Mouse (Mus musculus): ENCODE results near the gene Bcl7c. TPM values are rescaled to one million over a fixed set of nuclear protein-coding genes. Genes with fewer than 3 reads are reported as not detected.

Gene Bcl7c
- total and polyA plus RNA-seq, 3 experiments, result 13.5 to 34.5 (median 34.1) TPM

DNA sequence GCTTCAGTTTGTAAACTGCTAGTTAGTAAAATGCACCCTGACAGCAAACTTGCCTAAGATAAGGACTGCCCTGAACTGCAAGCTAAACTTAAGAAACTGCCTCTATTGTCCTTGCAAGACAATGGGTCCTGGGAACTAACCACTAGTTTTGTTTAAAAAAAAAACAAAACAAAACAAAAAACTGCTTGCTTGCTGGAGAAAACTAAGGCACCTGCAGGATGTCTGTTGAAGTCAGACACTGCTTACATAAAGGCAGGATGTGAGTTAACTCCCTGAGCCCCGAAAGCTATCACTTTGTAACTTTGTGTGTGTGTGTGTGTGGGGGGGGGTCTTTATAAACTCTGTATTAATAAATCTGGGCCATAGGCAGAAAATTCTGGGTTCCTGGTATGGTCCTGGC, 91.9 kb downstream of the Bcl7c start:
- DNase-seq, result no peak
- no peaks in the 10 kb centered on the region for H3K27me3 ChIP-seq (ENCODE audit: control insufficient read depth, insufficient read depth, low read length)
- 53% methylated on average over 1 of the region's 1 CpGs for WGBS

DNA sequence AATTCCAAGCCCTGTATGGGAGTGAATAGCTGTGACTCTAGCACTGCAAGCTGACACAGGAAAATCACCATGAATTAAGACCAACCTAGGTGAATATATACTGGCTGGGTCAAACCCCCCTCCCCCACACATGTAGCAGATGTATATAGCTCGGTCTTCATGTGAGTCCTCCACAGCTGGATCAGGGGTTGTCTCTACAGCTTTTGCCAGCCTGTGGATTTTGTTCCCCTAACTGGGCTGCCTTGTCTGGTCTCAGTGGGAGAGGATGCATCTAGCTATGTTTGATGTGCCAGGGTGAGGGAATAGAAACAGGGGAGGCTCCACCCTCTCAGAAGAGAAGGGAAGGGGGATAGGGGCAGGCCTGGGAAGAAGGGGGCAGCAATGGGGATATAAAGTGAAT, 92.4 kb downstream of the Bcl7c start:
- H3K27ac ChIP-seq, result no peak overlapping the region
- H3K4me3 ChIP-seq, result no peak overlapping the region
- intact Hi-C loops (cut with DNase I), result loop anchor here (5.0 kb wide), 1 partner anchor 261 kb away; the partner anchor contains the start of genes Zfp646 and Zfp668
- no peaks in the 10 kb centered on the region for H3K79me2 ChIP-seq (replicated peaks; ENCODE audit: control insufficient read depth, insufficient read depth, low read length)
- 36% methylated on average over 1 of the region's 1 CpGs for WGBS
- no peak for DNase-seq
- H3K36me3 ChIP-seq (ENCODE audit: control insufficient read depth, insufficient read depth, low read length), result no peaks in the 10 kb centered on the region
- no peaks in the 10 kb centered on the region for H3K27me3 ChIP-seq (ENCODE audit: control insufficient read depth, insufficient read depth, low read length)
- no peak overlapping the region for H3K9ac ChIP-seq (ENCODE audit: low read depth, low read length)
- H3K4me1 ChIP-seq (ENCODE audit: control insufficient read depth, insufficient read depth, low read length), result peaks cover 5% of the 10 kb centered on the region
- TF ChIP-seq CTCF (IDR thresholded peaks at IDR 0.05) (no peak), POLR2A (IDR thresholded peaks at IDR 0.05; ENCODE audit: insufficient read depth, low read depth, low read length) (no peak), EP300 (IDR thresholded peaks at IDR 0.05; ENCODE audit: insufficient read depth, low read depth, low read length) (no peak)

More for the DNA sequence above, 91.9 kb downstream of the Bcl7c start:
- H3K36me3 ChIP-seq (ENCODE audit: control insufficient read depth, insufficient read depth, low read length), result no peaks in the 10 kb centered on the region
- H3K79me2 ChIP-seq (replicated peaks; ENCODE audit: control insufficient read depth, insufficient read depth, low read length), result no peaks in the 10 kb centered on the region
- peaks cover 5% of the 10 kb centered on the region for H3K4me1 ChIP-seq (ENCODE audit: control insufficient read depth, insufficient read depth, low read length)
- intact Hi-C loops (cut with DNase I), result loop anchor here (5.0 kb wide), 1 partner anchor 260 kb away; the partner anchor contains the start of genes Zfp646 and Zfp668
- H3K4me3 ChIP-seq, result no peak overlapping the region
- no peak for TF ChIP-seq CTCF (IDR thresholded peaks at IDR 0.05)
- no peak for TF ChIP-seq POLR2A (IDR thresholded peaks at IDR 0.05; ENCODE audit: insufficient read depth, low read depth, low read length)
- no peak for TF ChIP-seq EP300 (IDR thresholded peaks at IDR 0.05; ENCODE audit: insufficient read depth, low read depth, low read length)
- no peak overlapping the region for H3K27ac ChIP-seq
- H3K9ac ChIP-seq (ENCODE audit: low read depth, low read length), result no peak overlapping the region

DNA sequence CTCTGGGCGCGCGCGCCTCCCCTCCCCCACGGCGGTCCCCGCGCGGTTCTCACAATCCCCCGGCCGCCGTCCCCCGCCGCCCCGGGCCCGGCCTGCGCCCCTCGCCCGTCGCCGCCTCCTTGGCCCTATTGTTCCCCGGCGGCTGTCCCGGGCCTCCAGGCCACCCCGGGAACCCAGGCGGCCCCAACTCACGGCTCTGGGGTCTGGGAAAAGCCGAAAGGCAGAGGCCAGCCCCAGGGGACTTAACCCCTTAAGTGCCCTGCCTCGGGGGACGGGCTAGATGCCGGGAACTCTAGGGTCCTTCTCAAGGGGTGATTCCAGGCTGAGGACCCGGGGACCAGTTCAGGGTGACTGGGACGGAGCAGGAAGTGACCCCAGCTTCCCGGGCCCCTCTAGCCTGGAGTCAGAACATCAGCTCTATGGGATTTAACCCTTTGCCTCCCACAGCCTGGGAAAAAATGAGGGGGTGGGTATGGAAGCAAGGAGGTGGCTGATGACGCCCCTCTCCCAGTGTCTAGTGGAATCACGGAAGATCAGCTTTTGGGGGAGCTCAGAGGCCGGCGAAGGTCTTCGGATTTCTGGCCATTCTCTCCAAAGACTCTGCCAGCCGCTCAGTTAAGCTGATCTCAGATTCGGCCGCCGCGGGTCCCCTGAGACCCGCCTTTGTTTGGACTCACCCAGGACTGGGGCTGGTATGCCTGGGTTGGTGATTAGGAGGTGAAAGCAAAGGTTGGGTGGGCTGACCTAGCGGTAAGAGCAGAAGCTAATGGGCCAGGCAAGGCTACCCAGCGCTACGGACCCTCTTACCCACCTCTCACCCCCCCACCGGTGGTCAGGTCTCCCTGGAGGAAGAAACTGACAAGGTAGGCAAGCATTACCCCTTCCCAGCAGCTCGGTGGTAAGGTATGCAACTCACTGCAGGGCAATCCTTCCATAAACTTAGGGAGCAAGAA, 93.6 kb downstream of the Bcl7c start, which contains the start of gene Zfp629:
Gene Zfp629, minus strand, starts transcription at position 907 of the 953 bp plus-strand sequence.
- intact Hi-C loops (cut with DNase I), result loop anchor here (5.0 kb wide), 2 partner anchors 262 to 268 kb away; partner anchors contain the start of genes Zfp646, Zfp668 and Zfp768
- H3K9ac ChIP-seq (ENCODE audit: low read depth, low read length), result peak within 1 kb of the TSS; percentile 90

DNA sequence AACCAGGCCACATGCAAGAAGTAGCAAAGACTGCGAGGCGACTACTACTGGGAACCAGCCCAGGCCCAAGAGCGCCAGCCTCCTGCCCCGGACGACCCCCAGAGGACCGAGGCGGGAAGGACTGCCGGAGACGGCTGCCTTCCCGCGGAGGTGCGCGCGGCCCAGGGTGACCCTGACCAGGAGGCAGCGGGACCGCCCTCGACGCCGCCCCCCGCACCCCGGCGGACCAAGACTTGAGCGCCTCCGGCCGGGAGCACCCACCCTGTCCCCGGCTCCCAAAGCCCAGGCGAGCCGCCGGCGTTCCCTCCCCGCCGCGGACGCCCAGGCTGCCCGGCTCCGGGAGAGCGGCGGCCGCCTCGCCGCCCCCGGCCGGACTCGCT, 94.2 kb downstream of the Bcl7c start:
- DNase-seq, result peak; percentile 77 to 79
- TF ChIP-seq EP300 (IDR thresholded peaks at IDR 0.05; ENCODE audit: insufficient read depth, low read depth, low read length) (no peak), POLR2A (IDR thresholded peaks at IDR 0.05; ENCODE audit: insufficient read depth, low read depth, low read length) (no peak; the same call in 1 of the 2 replicates), CTCF (IDR thresholded peaks at IDR 0.05) (peak; percentile 11; the same call in 1 of the 2 replicates)
- WGBS, result 1% methylated on average over 37 of the region's 44 CpGs
- peaks cover 5% of the 10 kb centered on the region for H3K4me1 ChIP-seq (ENCODE audit: control insufficient read depth, insufficient read depth, low read length)
- H3K27ac ChIP-seq, result peak overlapping the region; percentile 89
- no peaks in the 10 kb centered on the region for H3K36me3 ChIP-seq (ENCODE audit: control insufficient read depth, insufficient read depth, low read length)
- peak overlapping the region; percentile 99 for H3K4me3 ChIP-seq
- peak overlapping the region; percentile 90 for H3K9ac ChIP-seq (ENCODE audit: low read depth, low read length)
- intact Hi-C loops (cut with DNase I), result loop anchor here (5.0 kb wide), 1 partner anchor 267 kb away; the partner anchor contains the start of gene Zfp768
- H3K79me2 ChIP-seq (replicated peaks; ENCODE audit: control insufficient read depth, insufficient read depth, low read length), result no peaks in the 10 kb centered on the region
- H3K27me3 ChIP-seq (ENCODE audit: control insufficient read depth, insufficient read depth, low read length), result no peaks in the 10 kb centered on the region

More for the DNA sequence above, 93.6 kb downstream of the Bcl7c start, which contains the start of gene Zfp629:
- WGBS, result under 1% methylated on average over 27 of the region's 50 CpGs
- no peaks in the 10 kb centered on the region for H3K79me2 ChIP-seq (replicated peaks; ENCODE audit: control insufficient read depth, insufficient read depth, low read length)
- no peaks in the 10 kb centered on the region for H3K27me3 ChIP-seq (ENCODE audit: control insufficient read depth, insufficient read depth, low read length)
- TF ChIP-seq CTCF (IDR thresholded peaks at IDR 0.05) (no peak), EP300 (IDR thresholded peaks at IDR 0.05; ENCODE audit: insufficient read depth, low read depth, low read length) (no peak), POLR2A (IDR thresholded peaks at IDR 0.05; ENCODE audit: insufficient read depth, low read depth, low read length) (peak; percentile 62)
- H3K36me3 ChIP-seq (ENCODE audit: control insufficient read depth, insufficient read depth, low read length), result no peaks in the 10 kb centered on the region
- peak; percentile 81 to 82 for DNase-seq
- peak within 1 kb of the TSS; percentile 89 for H3K27ac ChIP-seq
- peaks cover 5% of the 10 kb centered on the region for H3K4me1 ChIP-seq (ENCODE audit: control insufficient read depth, insufficient read depth, low read length)
- H3K4me3 ChIP-seq, result peak within 1 kb of the TSS; percentile 99

DNA sequence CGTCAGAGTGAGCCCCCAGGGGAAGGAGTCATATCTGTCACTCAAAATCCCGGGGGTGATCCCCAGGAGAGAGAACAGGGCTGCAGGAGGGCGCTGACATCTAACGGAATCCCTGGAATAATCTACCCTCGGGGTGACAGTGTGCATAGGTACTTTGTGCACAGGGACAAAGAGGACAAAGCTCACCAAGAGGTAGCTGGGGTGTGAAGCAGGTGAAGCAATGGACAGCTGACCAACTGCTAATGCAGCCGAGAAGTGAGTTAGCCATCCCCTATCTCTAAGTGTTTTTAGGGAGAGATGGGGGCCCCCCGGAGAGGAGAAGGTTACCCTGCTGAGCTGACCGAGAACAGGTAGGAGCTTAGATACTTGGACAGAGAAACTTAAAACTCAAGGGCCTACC, 94.6 kb downstream of the Bcl7c start:
- no peaks in the 10 kb centered on the region for H3K27me3 ChIP-seq (ENCODE audit: control insufficient read depth, insufficient read depth, low read length)
- peak overlapping the region; percentile 99 for H3K4me3 ChIP-seq
- peak overlapping the region; percentile 89 for H3K27ac ChIP-seq
- peak overlapping the region; percentile 90 for H3K9ac ChIP-seq (ENCODE audit: low read depth, low read length)
- TF ChIP-seq POLR2A (IDR thresholded peaks at IDR 0.05; ENCODE audit: insufficient read depth, low read depth, low read length), result no peak
- no peak for TF ChIP-seq CTCF (IDR thresholded peaks at IDR 0.05)
- TF ChIP-seq EP300 (IDR thresholded peaks at IDR 0.05; ENCODE audit: insufficient read depth, low read depth, low read length), result no peak
- intact Hi-C loops (cut with DNase I), result loop anchor here (5.0 kb wide), 1 partner anchor 267 kb away; the partner anchor contains the start of gene Zfp768
- H3K36me3 ChIP-seq (ENCODE audit: control insufficient read depth, insufficient read depth, low read length), result no peaks in the 10 kb centered on the region
- DNase-seq, result no peak
- H3K79me2 ChIP-seq (replicated peaks; ENCODE audit: control insufficient read depth, insufficient read depth, low read length), result no peaks in the 10 kb centered on the region
- H3K4me1 ChIP-seq (ENCODE audit: control insufficient read depth, insufficient read depth, low read length), result peaks cover 5% of the 10 kb centered on the region
- 22% methylated on average over 8 of the region's 8 CpGs for WGBS
